Mouse (Mus musculus) forebrain, postnatal 0 days (tissue): Measurements from ENCODE around the gene Bub3. TPM values are rescaled to one million over a fixed set of nuclear protein-coding genes. Genes with fewer than 3 reads are reported as not detected.

Experiments
- ATAC-seq: fragments of 200-750 bp; cut with Nextera tagmentation; 2 replicates; pipeline ENCODE4 v1.8.0; 2017; ENCODE audit warnings: mild to moderate bottlenecking, moderate library complexity
- DNase-seq: peaks from one replicate; pipeline ENCODE4 v3.0.0-alpha.2; 2015
- H3K27ac ChIP-seq: fragments of 300-500 bp; sonication (generic); 2 replicates; pipeline ENCODE4 v1.5.1; 2014; ENCODE audit warnings: low read depth, mild to moderate bottlenecking, antibody characterized with exemption, low read length, moderate library complexity, mixed read lengths
- H3K27me3 ChIP-seq: fragments of 300-500 bp; sonication (generic); 2 replicates; pipeline ENCODE4 v1.6.1; 2014; ENCODE audit warnings: mild to moderate bottlenecking, low read length, mixed read lengths; ENCODE audit not compliant: insufficient read depth
- H3K36me3 ChIP-seq: fragments of 300-500 bp; sonication (generic); 2 replicates; pipeline ENCODE4 v1.6.1; 2014; ENCODE audit warnings: mild to moderate bottlenecking, moderate library complexity; ENCODE audit not compliant: insufficient read depth
- H3K4me1 ChIP-seq: fragments of 300-500 bp; sonication (generic); 2 replicates; pipeline ENCODE4 v1.6.1; 2014; ENCODE audit warnings: antibody characterized with exemption; ENCODE audit not compliant: insufficient read depth
- H3K4me2 ChIP-seq: fragments of 300-500 bp; sonication (generic); 2 replicates; pipeline ENCODE4 v1.6.1; 2014; ENCODE audit warnings: low read depth, mild to moderate bottlenecking, moderate library complexity
- H3K4me3 ChIP-seq: fragments of 300-500 bp; sonication (generic); 2 replicates; pipeline ENCODE4 v1.5.1; 2014; ENCODE audit warnings: low read depth, low read length, mixed read lengths
- H3K9ac ChIP-seq: fragments of 300-500 bp; sonication (generic); 2 replicates; pipeline ENCODE4 v1.6.1; 2014; ENCODE audit warnings: mild to moderate bottlenecking
- H3K9me3 ChIP-seq: fragments of 300-500 bp; sonication (generic); 2 replicates; pipeline ENCODE4 v1.6.1; 2016; ENCODE audit warnings: low read length
- CTCF ChIP-seq: sonication (generic); IDR thresholded peaks from 2 replicates; pipeline ENCODE4 v1.5.1; 2016; ENCODE audit warnings: antibody characterized with exemption, control low read depth, low read depth
- WGBS: fragments of 180-500 bp; shearing (Covaris S2); extraction: QIAGEN DNeasy Blood & Tissue Kit; methylation state at CpG from one replicate; pipeline ENCODE4 v1.1.7; 2014; 5-methylcytosine and 5-hydroxymethylcytosine counted together
- polyA plus RNA-seq: library from polyadenylated mRNA; unstranded; fragments of >200 nt; fragmentation: Nextera tagmentation; extraction: Ambion mirVana; gene quantifications from 2 replicates; pipeline ENCODE4 v1.2.1, GENCODE M21; 2015
- total RNA-seq: library from RNA; depleted of rRNA; stranded (reverse); fragments of >200 nt; gene quantifications from 2 replicates; pipeline ENCODE4 v1.2.3, GENCODE M21; 2014; rRNA removed

The Bub3 gene
- total RNA-seq = 92.5 and 95.3 TPM in 2 replicates
- polyA plus RNA-seq = 118 and 124 TPM in 2 replicates

- H3K9me3 ChIP-seq = no peaks in the 10 kb centered on the region
- WGBS = 1% methylated on average over 45 of the region's 51 CpGs
Observed at GRCm38 (mm10) chr7:131559986-131560696, at the start of gene Bub3. TSS of gene Bub3 (plus strand) at chr7:131560222.

DNA sequence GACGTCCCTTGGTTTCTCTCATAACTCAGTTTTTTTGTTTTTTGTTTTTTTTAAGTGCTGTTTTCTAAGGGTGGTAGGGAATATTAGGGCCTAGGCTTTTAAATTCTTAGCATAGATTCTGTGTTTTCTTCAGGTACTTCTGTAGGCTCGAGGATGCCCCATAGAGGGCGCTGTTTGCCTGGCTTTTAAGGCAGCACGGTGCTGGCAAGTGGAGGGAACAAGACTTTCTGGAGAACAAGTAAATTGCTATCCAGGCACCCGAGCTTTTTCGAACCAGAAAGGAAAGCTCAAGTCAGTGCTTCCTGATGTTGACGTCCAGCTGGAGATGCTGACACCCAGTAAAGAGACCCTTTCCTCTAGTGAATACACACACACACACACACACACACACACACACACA lies 20.0 kb upstream of the Bub3 start:
- WGBS = 1% methylated on average over 7 of the region's 7 CpGs

More at GRCm38 (mm10) chr7:131559986-131560696, at the start of gene Bub3:
- ATAC-seq (peak; percentile 98), DNase-seq (peak; percentile 97)
- Histone ChIP-seq H3K27ac (peak within 1 kb of the TSS; percentile 94), H3K4me1 (peaks cover 7% of the 10 kb centered on the region), H3K27me3 (peaks cover 29% of the 10 kb centered on the region), H3K4me2 (peak within 1 kb of the TSS; percentile 64), H3K36me3 (peaks cover 15% of the 10 kb centered on the region; the same call in 1 of the 2 replicates), H3K4me3 (peak within 1 kb of the TSS; percentile 84), H3K9ac (peak within 1 kb of the TSS; percentile 79)
- no peak for TF ChIP-seq CTCF

DNA sequence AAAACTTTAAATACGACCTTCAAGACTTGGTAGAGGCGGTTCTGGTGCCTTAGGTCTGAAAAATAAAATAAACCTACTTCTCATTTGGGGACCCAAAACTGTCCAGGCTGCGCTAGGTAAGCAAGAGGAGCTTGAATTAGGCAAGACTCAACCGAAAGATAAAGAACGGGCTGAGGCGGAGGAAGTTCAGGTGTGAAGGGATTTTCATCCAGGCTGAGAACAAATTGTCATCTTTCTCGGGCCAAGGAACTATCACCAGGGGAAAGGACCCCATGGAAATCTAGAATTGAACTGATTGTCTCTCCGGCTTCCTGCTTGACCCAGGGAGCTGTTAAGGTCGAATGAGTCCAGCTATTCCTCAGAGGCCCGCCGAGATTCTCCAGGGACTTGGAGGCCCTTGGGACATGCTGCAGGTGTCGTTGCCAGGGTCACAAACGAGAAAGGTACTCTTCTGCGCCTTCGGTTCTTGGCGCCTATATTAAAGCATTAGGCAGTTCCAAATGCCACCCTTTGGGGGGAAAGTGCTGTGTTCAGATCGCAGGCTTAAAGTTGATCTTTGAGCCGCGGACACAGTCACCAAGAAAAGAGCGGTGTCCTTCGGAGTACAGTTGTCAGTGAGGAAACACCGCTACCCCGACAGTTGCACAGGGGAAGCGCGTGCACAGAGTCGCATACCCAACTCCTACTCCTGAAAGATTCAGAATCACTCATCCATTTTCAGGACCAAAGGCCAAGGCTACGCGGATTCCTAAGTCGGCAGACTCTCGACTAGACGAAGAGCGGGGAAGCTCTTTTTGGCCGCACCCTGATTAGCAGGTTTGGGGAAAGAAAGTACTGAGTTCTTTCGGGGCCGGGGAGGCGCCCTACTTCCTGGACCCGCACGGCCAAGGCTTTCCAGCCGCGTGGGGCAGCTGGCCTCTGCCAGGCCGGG lies 18.6 kb upstream of the Bub3 start:
- H3K9me3 ChIP-seq = no peaks in the 10 kb centered on the region
- DNase-seq = peak; percentile 55
- H3K4me1 ChIP-seq = no peaks in the 10 kb centered on the region
- ATAC-seq = no peak
- peaks cover 94% of the 10 kb centered on the region for H3K27me3 ChIP-seq
- no peak overlapping the region for H3K4me3 ChIP-seq
- no peak for TF ChIP-seq CTCF
- no peak overlapping the region for H3K27ac ChIP-seq
- WGBS = 2% methylated on average over 41 of the region's 41 CpGs
- no peaks in the 10 kb centered on the region for H3K36me3 ChIP-seq
- no peak overlapping the region for H3K9ac ChIP-seq
- H3K4me2 ChIP-seq = 0 out of 2 replicates have a peak overlapping the region, but pooled peaks have one; percentile 41

More for the DNA sequence above, 20.0 kb upstream of the Bub3 start:
- Histone ChIP-seq H3K36me3 (no peaks in the 10 kb centered on the region), H3K4me3 (no peak overlapping the region), H3K27me3 (peaks cover 85% of the 10 kb centered on the region), H3K4me2 (no peak overlapping the region), H3K9me3 (no peaks in the 10 kb centered on the region), H3K27ac (no peak overlapping the region), H3K9ac (no peak overlapping the region), H3K4me1 (no peaks in the 10 kb centered on the region)
- TF ChIP-seq CTCF = peak; percentile 89
- DNase-seq = peak; percentile 91
- ATAC-seq = peak; percentile 78

DNA sequence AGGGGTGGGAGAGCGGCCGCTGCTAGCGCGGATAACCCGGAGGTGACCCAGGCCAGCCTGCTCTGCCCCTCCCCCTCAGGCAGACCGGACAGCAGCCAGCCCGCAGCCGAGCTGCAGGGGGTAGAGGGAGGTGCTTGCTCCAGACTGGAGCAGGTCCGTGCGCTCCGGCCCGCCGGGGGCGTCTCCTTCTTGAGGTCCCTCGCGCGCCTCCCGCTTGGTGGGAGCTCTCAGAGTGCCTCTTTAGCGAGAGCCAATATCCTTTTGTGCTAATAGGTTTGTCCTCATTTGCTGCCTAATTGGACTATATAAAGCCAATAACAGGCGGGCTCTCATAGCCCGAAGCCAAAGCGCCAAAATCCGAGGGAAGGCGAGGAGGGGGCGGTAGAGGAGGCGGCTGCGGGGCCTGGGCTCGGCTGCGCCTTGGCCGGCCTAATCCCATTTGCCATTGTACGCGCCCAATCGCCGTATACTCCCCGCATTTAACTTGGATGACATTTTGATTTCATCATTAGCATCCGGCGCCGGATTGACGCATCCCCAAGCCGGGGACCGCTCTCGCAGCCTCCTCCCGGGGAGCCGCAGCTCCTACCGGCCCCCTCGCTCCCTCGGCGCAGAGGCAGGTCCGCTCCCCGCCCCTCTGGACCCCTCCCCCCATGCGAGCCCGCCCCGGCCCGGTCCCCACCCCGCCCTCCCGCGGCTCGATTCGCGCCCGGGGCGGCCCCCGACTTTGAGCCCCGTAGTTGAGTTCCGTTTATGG lies 17.7 kb upstream of the Bub3 start, which contains the start of gene Hmx3:
Hmx3 (plus strand) TSS at position 753 of the 757 bp plus-strand sequence.
- H3K4me2 ChIP-seq = peak within 1 kb of the TSS; percentile 41
- H3K9me3 ChIP-seq = no peaks in the 10 kb centered on the region
- DNase-seq = peak; percentile 49
- H3K4me1 ChIP-seq = no peaks in the 10 kb centered on the region
- H3K4me3 ChIP-seq = peak within 1 kb of the TSS; percentile 20
- ATAC-seq = no peak
- H3K27me3 ChIP-seq = peaks cover 94% of the 10 kb centered on the region
- WGBS = 4% methylated on average over 63 of the region's 65 CpGs
- no peak within 1 kb of the TSS for H3K9ac ChIP-seq
- H3K36me3 ChIP-seq = no peaks in the 10 kb centered on the region
- H3K27ac ChIP-seq = no peak within 1 kb of the TSS
- TF ChIP-seq CTCF = no peak

GRCm38 (mm10) chr7:131542872-131543622 lies 17.0 kb upstream of the Bub3 start:
- 1% methylated on average over 51 of the region's 71 CpGs for WGBS
- Histone ChIP-seq H3K27me3 (peaks cover 94% of the 10 kb centered on the region), H3K4me1 (no peaks in the 10 kb centered on the region), H3K27ac (no peak overlapping the region), H3K36me3 (no peaks in the 10 kb centered on the region), H3K4me3 (peak overlapping the region; percentile 20), H3K9me3 (no peaks in the 10 kb centered on the region), H3K4me2 (peak overlapping the region; percentile 41), H3K9ac (no peak overlapping the region)
- TF ChIP-seq CTCF = no peak
- ATAC-seq (no peak), DNase-seq (peak; percentile 37)
